Mouse (Mus musculus): ENCODE measurements around the gene Slc35e2.
A peak's percentile ranks its signal among the peaks of the same experiment; 100 is the strongest.
"Not testable (repeated sequence)": the region's sequence is repeated elsewhere in the genome, so short reads cannot be mapped to it uniquely, and the experiment has no call there.

Slc35e2 gene

GRCm38 (mm10) chr4:155624338-155625291 is 23.4 kb downstream of the Slc35e2 start, which contains the start of gene Cdk11b:
Gene Cdk11b, plus strand, starts transcription at chr4:155624854.
- peak; percentile 99 for DNase-seq (ENCODE audit: low read depth, low spot score)

GRCm38 (mm10) chr4:155630267-155630666 is 29.1 kb downstream of the Slc35e2 start:
- DNase-seq (ENCODE audit: low read depth, low spot score), result no peak

- no peak for DNase-seq (ENCODE audit: low read depth, low spot score)
These were observed 34.7 kb downstream of the Slc35e2 start for GRCm38 (mm10) chr4:155635766-155636499.

GRCm38 (mm10) chr4:155643531-155643930 is 42.3 kb downstream of the Slc35e2 start:
- DNase-seq (ENCODE audit: low read depth, low spot score), result no peak

- DNase-seq (ENCODE audit: low read depth, low spot score), result not testable (repeated sequence)
These were observed 44.1 kb downstream of the Slc35e2 start, which contains the start of gene Gm10563 for GRCm38 (mm10) chr4:155645308-155645707. Gene Gm10563, minus strand, starts transcription at chr4:155645408.

GRCm38 (mm10) chr4:155645721-155646120 is 44.5 kb downstream of the Slc35e2 start:
- DNase-seq (ENCODE audit: low read depth, low spot score), result no peak

- DNase-seq (ENCODE audit: low read depth, low spot score), result no peak
These were observed 48.1 kb downstream of the Slc35e2 start for GRCm38 (mm10) chr4:155649355-155649754.

GRCm38 (mm10) chr4:155651553-155652269 is 50.5 kb downstream of the Slc35e2 start:
- DNase-seq (ENCODE audit: low read depth, low spot score), result peak; percentile 83

GRCm38 (mm10) chr4:155652283-155653085 is 51.3 kb downstream of the Slc35e2 start:
- peak; percentile 27 for DNase-seq (ENCODE audit: low read depth, low spot score)

GRCm38 (mm10) chr4:155653086-155653450 is 51.9 kb downstream of the Slc35e2 start, which contains the start of gene Mmp23:
Gene Mmp23, minus strand, starts transcription at chr4:155653384.
- peak; percentile 51 for DNase-seq (ENCODE audit: low read depth, low spot score)

GRCm38 (mm10) chr4:155653451-155654182 is 52.4 kb downstream of the Slc35e2 start:
- DNase-seq (ENCODE audit: low read depth, low spot score), result peak; percentile 64

- no peak for DNase-seq (ENCODE audit: low read depth, low spot score)
These were observed 52.9 kb downstream of the Slc35e2 start for GRCm38 (mm10) chr4:155654183-155654455.

GRCm38 (mm10) chr4:155654456-155655298 is 53.5 kb downstream of the Slc35e2 start:
- peak; percentile 41 for DNase-seq (ENCODE audit: low read depth, low spot score)

GRCm38 (mm10) chr4:155656214-155656751 is 55.1 kb downstream of the Slc35e2 start:
- DNase-seq (ENCODE audit: low read depth, low spot score), result no peak

- DNase-seq (ENCODE audit: low read depth, low spot score), result no peak
These were observed 57.7 kb downstream of the Slc35e2 start for GRCm38 (mm10) chr4:155658961-155659360.

- DNase-seq (ENCODE audit: low read depth, low spot score), result peak; percentile 72
These were observed 59.4 kb downstream of the Slc35e2 start for GRCm38 (mm10) chr4:155660641-155661040.

GRCm38 (mm10) chr4:155666903-155667302 is 65.7 kb downstream of the Slc35e2 start:
- DNase-seq (ENCODE audit: low read depth, low spot score), result no peak

- peak; percentile 95 for DNase-seq (ENCODE audit: low read depth, low spot score)
These were observed 67.7 kb downstream of the Slc35e2 start, which contains the start of gene Mib2 for GRCm38 (mm10) chr4:155668689-155669597. Gene Mib2, minus strand, starts transcription at chr4:155669198.

Data from 3T3-L1 (cell line).